Mouse (Mus musculus): Measurements from ENCODE around the gene Fam189a1. TPM values are rescaled to one million over a fixed set of nuclear protein-coding genes. Genes with fewer than 3 reads are reported as not detected.

Gene Fam189a1
- polyA plus RNA-seq, 1 experiment from 2014 or later: 2.4 TPM

GRCm38 (mm10) chr7:65141907-65142698 is 14.3 kb downstream of the Fam189a1 start:
- Histone ChIP-seq H3K36me3 (no peaks in the 10 kb centered on the region), H3K4me1 (replicated peaks) (no peaks in the 10 kb centered on the region), H3K4me3 (no peak overlapping the region), H3K27ac (no peak overlapping the region), H3K9me3 (no peaks in the 10 kb centered on the region), H3K27me3 (ENCODE audit: insufficient read depth, poor library complexity, severe bottlenecking) (no peaks in the 10 kb centered on the region)
- no peak for DNase-seq (ENCODE audit: low spot score)
- WGBS: 64% methylated on average over 6 of the region's 6 CpGs

GRCm38 (mm10) chr7:65140832-65141231 is 15.5 kb downstream of the Fam189a1 start:
- Histone ChIP-seq H3K4me1 (replicated peaks) (no peaks in the 10 kb centered on the region), H3K9me3 (no peaks in the 10 kb centered on the region), H3K36me3 (no peaks in the 10 kb centered on the region), H3K27ac (no peak overlapping the region), H3K4me3 (no peak overlapping the region), H3K27me3 (ENCODE audit: insufficient read depth, poor library complexity, severe bottlenecking) (no peaks in the 10 kb centered on the region)
- no peak for DNase-seq (ENCODE audit: low spot score)
- 85% methylated on average over 5 of the region's 5 CpGs for WGBS

GRCm38 (mm10) chr7:65140099-65140498 is 16.3 kb downstream of the Fam189a1 start:
- Histone ChIP-seq H3K4me1 (replicated peaks) (no peaks in the 10 kb centered on the region), H3K27ac (no peak overlapping the region), H3K9me3 (no peaks in the 10 kb centered on the region), H3K27me3 (ENCODE audit: insufficient read depth, poor library complexity, severe bottlenecking) (no peaks in the 10 kb centered on the region), H3K36me3 (no peaks in the 10 kb centered on the region), H3K4me3 (no peak overlapping the region)
- WGBS: 81% methylated on average over 5 of the region's 5 CpGs
- DNase-seq (ENCODE audit: low spot score): no peak

GRCm38 (mm10) chr7:65123766-65124165 is 32.6 kb downstream of the Fam189a1 start:
- no peaks in the 10 kb centered on the region for H3K36me3 ChIP-seq
- WGBS: 89% methylated on average over 3 of the region's 3 CpGs
- no peak overlapping the region for H3K4me3 ChIP-seq
- H3K4me1 ChIP-seq (replicated peaks): no peaks in the 10 kb centered on the region
- DNase-seq (ENCODE audit: low spot score): no peak
- H3K27ac ChIP-seq: no peak overlapping the region
- H3K9me3 ChIP-seq: no peaks in the 10 kb centered on the region
- no peaks in the 10 kb centered on the region for H3K27me3 ChIP-seq (ENCODE audit: insufficient read depth, poor library complexity, severe bottlenecking)

DNA sequence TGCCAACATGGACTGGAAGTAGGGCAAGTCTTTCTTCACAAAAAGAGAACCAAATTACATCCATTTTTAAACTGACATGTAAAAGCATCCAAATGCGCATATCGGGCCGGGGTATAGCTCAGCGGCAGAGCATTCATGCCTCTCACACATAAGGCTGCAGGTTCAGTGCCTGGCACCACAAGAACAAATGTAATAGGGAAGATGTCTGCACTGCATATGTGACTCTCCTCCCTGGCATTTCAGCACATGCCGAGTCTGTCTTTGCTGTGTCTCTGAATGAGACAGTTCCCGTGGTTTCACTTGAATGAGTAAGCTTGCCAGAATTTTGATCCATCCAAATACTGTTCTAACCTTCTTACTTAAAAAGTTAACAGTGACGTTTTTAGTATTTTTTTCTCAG is 39.5 kb downstream of the Fam189a1 start:
- 92% methylated on average over 7 of the region's 7 CpGs for WGBS
- Histone ChIP-seq H3K27me3 (ENCODE audit: insufficient read depth, poor library complexity, severe bottlenecking) (no peaks in the 10 kb centered on the region), H3K27ac (no peak overlapping the region), H3K9me3 (no peaks in the 10 kb centered on the region), H3K4me1 (replicated peaks) (no peaks in the 10 kb centered on the region), H3K4me3 (no peak overlapping the region), H3K36me3 (no peaks in the 10 kb centered on the region)
- no peak for DNase-seq (ENCODE audit: low spot score)

DNA sequence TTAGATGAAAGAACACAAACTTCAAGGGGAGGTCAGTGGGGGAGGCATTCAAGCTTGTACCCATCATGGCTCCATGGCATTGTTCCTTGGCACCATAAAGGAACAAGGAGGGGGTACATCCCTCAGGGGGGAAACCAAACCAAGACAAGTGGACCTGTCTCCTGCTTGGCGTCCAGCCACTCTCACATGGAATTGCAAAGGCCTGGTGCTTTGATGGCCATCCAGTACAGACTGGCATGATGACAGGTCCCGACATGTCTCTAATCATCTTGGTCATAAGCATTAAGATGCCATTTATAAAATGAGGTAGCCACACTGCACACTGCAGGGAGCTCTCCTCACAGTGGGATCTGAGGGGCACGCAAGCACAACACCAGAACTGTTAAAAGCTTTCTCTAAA is 41.0 kb downstream of the Fam189a1 start:
- Histone ChIP-seq H3K27ac (no peak overlapping the region), H3K27me3 (ENCODE audit: insufficient read depth, poor library complexity, severe bottlenecking) (no peaks in the 10 kb centered on the region), H3K4me3 (no peak overlapping the region), H3K4me1 (replicated peaks) (no peaks in the 10 kb centered on the region), H3K36me3 (no peaks in the 10 kb centered on the region), H3K9me3 (no peaks in the 10 kb centered on the region)
- WGBS: 82% methylated on average over 3 of the region's 3 CpGs
- no peak for DNase-seq (ENCODE audit: low spot score)

DNA sequence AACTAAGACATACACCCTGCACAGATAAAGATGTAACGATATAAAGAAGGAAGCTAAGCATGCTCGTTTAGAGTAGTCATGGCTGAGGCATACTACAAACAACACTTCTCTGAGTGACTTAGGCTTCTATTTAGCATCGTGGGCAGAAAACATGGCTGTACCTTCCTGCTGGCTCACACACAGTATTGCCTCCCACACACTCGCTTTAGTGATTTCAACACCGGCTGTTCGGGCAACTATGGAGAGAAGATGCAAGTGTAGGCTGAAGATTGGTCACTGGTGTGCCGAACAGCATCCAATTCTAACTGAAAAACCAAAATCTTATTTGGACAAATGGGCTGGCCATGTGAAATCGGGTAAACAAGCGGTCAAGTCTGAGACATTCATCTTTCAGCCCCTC is 44.7 kb downstream of the Fam189a1 start:
- 88% methylated on average over 9 of the region's 9 CpGs for WGBS

GRCm38 (mm10) chr7:65105566-65105965 is 50.8 kb downstream of the Fam189a1 start:
- H3K36me3 ChIP-seq: no peaks in the 10 kb centered on the region
- no peak for DNase-seq (ENCODE audit: low spot score)
- H3K27me3 ChIP-seq (ENCODE audit: insufficient read depth, poor library complexity, severe bottlenecking): no peaks in the 10 kb centered on the region
- H3K9me3 ChIP-seq: no peaks in the 10 kb centered on the region
- no peak overlapping the region for H3K27ac ChIP-seq
- no peak overlapping the region for H3K4me3 ChIP-seq
- 91% methylated on average over 3 of the region's 3 CpGs for WGBS
- H3K4me1 ChIP-seq (replicated peaks): no peaks in the 10 kb centered on the region

More for the DNA sequence above, 44.7 kb downstream of the Fam189a1 start:
- Histone ChIP-seq H3K4me3 (no peak overlapping the region), H3K27ac (no peak overlapping the region), H3K9me3 (no peaks in the 10 kb centered on the region), H3K27me3 (ENCODE audit: insufficient read depth, poor library complexity, severe bottlenecking) (no peaks in the 10 kb centered on the region), H3K4me1 (replicated peaks) (no peaks in the 10 kb centered on the region), H3K36me3 (no peaks in the 10 kb centered on the region)
- DNase-seq (ENCODE audit: low spot score): no peak

GRCm38 (mm10) chr7:65105097-65105467 is 51.3 kb downstream of the Fam189a1 start:
- Histone ChIP-seq H3K36me3 (no peaks in the 10 kb centered on the region), H3K9me3 (no peaks in the 10 kb centered on the region), H3K4me3 (no peak overlapping the region), H3K4me1 (replicated peaks) (no peaks in the 10 kb centered on the region), H3K27ac (no peak overlapping the region), H3K27me3 (ENCODE audit: insufficient read depth, poor library complexity, severe bottlenecking) (no peaks in the 10 kb centered on the region)
- WGBS: 95% methylated on average over 4 of the region's 4 CpGs
- DNase-seq (ENCODE audit: low spot score): no peak

DNA sequence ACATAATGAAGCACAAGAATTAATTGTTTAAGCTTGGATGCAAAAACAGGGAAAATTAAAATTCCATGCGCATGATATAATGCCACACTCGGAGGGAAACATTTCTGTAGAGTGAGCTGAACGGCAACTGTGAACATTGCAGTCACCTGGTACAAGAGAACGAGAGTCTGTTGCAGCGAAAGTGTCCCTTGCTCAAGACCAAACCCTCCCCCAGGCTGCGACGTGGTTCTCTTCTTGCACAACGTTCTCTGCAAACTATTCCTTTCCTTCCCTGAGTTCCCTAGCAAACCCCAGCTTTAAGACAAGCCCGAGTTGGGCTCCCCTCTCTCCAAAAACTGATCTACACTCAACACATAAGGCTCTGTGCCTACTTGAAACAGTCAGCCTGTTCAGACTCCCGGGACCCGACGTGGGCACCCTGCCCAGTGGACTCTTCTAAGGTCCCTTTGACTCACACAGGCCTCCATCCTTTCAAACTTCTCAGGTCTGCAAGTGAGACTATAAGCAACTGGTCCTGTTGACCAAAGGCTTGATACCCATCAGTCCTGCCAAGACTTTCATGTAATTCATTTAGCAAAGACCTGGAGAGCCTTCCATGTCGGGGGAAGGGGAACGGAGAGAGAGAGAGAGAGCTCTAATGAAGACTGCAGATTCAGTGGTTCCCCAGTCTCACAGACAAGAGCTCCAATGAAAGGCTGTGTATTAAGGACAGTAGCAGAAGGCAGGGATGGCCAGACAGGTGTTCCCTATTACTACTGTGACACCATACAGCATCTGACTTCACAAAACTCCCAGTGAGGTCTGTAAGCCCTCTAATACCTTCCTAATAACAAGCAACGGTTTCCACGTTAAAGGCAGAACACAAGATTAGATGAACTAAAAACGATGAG is 51.9 kb downstream of the Fam189a1 start:
- Histone ChIP-seq H3K4me3 (no peak overlapping the region), H3K27me3 (ENCODE audit: insufficient read depth, poor library complexity, severe bottlenecking) (no peaks in the 10 kb centered on the region), H3K9me3 (no peaks in the 10 kb centered on the region), H3K36me3 (no peaks in the 10 kb centered on the region), H3K27ac (no peak overlapping the region), H3K4me1 (replicated peaks) (no peaks in the 10 kb centered on the region)
- DNase-seq (ENCODE audit: low spot score): no peak
- WGBS: 89% methylated on average over 17 of the region's 17 CpGs

GRCm38 (mm10) chr7:65101661-65102060 is 54.7 kb downstream of the Fam189a1 start:
- Histone ChIP-seq H3K4me1 (replicated peaks) (no peaks in the 10 kb centered on the region), H3K9me3 (no peaks in the 10 kb centered on the region), H3K36me3 (no peaks in the 10 kb centered on the region), H3K4me3 (no peak overlapping the region), H3K27ac (no peak overlapping the region), H3K27me3 (ENCODE audit: insufficient read depth, poor library complexity, severe bottlenecking) (no peaks in the 10 kb centered on the region)
- 95% methylated on average over 2 of the region's 2 CpGs for WGBS
- DNase-seq (ENCODE audit: low spot score): no peak

DNA sequence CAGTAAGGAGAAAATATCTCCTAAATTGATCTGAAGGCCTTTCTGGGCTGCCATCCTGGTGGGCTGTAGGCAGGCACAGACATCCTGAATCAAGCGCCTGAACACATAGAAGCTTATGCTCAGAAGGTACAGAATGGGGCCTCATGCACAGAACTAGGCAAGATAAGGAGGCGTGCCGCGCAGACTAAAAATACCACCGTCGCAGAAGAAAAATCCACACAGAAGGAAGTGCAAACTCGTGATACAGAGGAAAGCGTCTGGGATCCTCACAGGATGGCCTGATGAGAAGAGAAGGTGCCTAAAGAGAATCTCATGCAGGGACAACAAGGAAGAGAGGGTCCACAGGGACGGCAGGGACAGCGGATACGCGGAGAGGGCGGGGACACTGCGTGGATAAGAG is 58.7 kb downstream of the Fam189a1 start:
- H3K36me3 ChIP-seq: no peaks in the 10 kb centered on the region
- H3K9me3 ChIP-seq: no peaks in the 10 kb centered on the region
- DNase-seq (ENCODE audit: low spot score): no peak
- H3K4me3 ChIP-seq: no peak overlapping the region
- H3K27ac ChIP-seq: no peak overlapping the region
- peaks cover 7% of the 10 kb centered on the region; the same call in 1 of the 2 replicates for H3K4me1 ChIP-seq (replicated peaks)
- 93% methylated on average over 14 of the region's 14 CpGs for WGBS
- no peaks in the 10 kb centered on the region for H3K27me3 ChIP-seq (ENCODE audit: insufficient read depth, poor library complexity, severe bottlenecking)

DNA sequence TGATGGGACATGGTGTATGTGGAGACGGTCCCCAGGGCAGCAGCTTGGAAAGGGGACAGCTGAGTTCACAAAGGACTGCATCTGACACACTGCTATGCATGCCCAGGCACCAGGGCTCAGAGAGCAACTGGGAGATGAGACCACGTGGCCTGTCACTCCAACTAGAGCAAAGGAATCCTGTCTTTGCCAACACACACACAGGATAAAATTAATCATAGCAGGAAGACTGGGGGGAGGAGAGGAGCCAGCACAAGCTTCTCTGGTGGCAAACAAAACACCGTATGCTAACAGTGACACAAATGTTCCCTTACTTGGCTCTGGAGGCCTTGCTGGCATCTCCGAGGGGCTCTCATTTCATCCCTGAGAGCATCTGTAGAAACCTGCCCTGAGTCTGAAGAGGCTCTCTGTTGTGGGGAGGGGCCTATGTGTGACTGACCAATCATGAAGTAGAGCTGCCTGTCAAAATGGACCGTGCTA is 60.7 kb downstream of the Fam189a1 start:
- no peak for DNase-seq (ENCODE audit: low spot score)
- Histone ChIP-seq H3K4me3 (no peak overlapping the region), H3K36me3 (no peaks in the 10 kb centered on the region), H3K4me1 (replicated peaks) (peaks cover 7% of the 10 kb centered on the region; the same call in 1 of the 2 replicates), H3K27me3 (ENCODE audit: insufficient read depth, poor library complexity, severe bottlenecking) (no peaks in the 10 kb centered on the region), H3K9me3 (no peaks in the 10 kb centered on the region), H3K27ac (no peak overlapping the region)
- 64% methylated on average over 5 of the region's 5 CpGs for WGBS

Measured in hindbrain, embryonic 10.5 days (tissue).